Mouse (Mus musculus) testis, adult 10 weeks (tissue): ENCODE data around the gene Gm5460. TPM values are rescaled to one million over a fixed set of nuclear protein-coding genes. Genes with fewer than 3 reads are reported as not detected.

ENCODE experiments used
- polyA plus RNA-seq: library from polyadenylated mRNA; stranded (reverse); fragments of 350-450 nt; fragmentation: Illumina TruSeq; extraction: RNeasy Lipid Tissue Mini Kit (QIAGEN cat#74804); gene quantifications from one replicate; pipeline ENCODE4 v1.2.3, GENCODE M21; 2014; ENCODE audit warnings: low read depth, low replicate concordance

Gm5460 gene
- polyA plus RNA-seq = 34.0 TPM

DNA sequence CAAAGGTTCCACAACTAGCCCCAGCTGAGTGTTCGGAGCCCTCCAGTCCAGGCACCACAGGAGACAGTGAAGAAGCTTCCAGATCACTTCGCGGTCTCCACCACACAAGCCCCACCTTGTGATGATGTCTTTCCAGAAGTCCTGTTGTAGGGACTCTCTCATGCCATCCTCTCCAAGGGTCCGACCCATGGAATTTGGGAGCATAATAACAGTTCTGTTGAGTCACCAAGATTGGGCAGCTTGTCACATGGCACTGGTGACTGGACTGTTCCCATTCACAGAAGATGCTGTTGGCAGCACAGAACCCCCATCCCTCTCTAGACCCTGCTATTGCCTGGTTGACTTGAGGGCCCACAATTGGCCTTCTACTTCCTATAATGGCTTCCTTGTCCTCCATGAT is at the start of gene Gm5460:
TSS of gene Gm5460 (plus strand) at position 378 of the 400 bp plus-strand sequence.

DNA sequence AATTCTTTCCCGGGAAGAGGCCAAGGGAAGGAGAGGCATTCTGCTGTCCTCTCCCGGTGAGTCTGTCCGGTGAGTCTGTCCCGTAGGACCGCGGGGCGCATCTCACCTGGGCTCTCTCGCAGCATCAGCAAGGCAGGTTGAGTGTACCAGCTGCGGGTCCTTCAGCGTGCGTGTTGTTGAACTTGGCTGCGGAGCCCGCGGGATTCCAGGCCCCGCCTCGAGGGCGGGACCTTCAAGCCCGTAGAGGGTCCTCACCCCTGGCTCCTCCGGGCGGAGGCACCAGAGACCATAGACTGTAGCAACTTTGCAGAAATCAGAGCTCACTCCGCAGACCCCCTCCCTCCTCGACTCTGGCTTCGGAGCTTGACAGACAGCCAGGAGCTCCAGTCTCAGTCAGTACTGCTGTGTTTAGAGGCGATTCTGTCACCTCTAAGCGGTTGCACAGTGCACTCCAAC is 37.9 kb upstream of the Gm5460 start, which contains the start of gene Zfp488:
TSS of gene Zfp488 (minus strand) at position 161 of the 456 bp plus-strand sequence.

DNA sequence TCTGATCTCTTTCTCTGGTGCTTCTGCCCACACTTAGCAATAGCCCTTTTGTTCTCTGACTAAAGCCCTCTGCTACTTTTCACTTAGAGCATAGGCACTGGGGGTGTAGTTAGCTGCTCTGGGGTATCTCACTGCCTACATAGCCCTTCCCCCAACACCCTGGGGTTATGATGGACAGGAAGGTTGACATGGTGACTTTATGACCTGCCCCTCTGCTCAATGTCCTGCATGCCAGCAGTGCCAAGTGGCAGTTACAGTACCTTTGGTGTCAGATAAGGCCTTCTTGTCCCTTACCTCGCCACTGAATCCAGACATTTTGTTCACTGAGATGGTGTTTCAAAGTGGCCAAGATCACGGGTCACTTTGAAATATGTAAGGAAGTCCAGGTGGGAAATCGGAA is 1.5 kb upstream of the Gm5460 start, which contains the start of gene Gm30083:
TSS of gene Gm30083 (minus strand) at position 120 of the 400 bp plus-strand sequence.

DNA sequence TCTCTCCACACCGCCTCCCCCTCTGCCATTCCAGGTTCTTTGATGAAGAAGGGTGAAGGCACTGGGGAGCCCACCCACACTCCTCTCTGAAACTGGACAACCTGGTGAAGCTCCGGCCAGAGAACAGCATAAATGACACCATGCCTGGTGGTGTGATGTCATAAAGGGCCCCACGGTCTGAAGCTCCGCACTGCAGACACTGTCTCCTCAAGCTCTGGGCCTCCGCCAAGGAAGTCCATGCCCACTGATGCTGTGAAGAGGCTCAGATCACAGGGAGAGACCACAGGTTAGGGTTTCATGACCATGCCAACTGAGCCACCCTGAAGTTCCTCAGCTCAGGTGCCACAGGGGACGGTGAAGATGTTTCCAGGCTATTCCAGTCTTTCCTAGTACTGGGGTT is 36.0 kb downstream of the Gm5460 start, which contains the start of gene Antxrl:
TSS of gene Antxrl (plus strand) at position 192 of the 400 bp plus-strand sequence.

DNA sequence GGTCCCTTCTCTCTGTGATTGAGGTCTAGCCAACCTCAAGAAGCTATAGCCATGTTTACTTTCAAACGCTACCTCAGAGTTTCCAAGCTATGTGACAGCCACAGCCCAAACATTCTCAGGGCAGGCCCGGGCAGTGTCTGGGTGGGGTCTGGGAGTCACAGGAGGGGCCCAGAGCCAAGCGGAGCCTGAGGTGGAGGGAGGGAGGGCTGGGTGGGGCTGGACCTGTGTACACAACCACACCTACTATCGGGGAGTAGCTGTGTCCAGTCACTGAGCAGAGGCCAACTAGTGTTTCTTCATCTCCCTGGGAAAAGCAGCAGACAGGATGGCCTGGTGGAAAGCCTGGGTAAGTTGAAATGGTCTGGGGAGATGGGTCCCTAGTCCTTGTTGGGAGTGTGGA is 69.2 kb downstream of the Gm5460 start, which contains the start of gene Anxa8:
TSS of gene Anxa8 (plus strand) at position 251 of the 400 bp plus-strand sequence.

Other genes starting within 250 kb of the Gm5460 start
- gene Gdf10, start 93.2 kb upstream of the Gm5460 start, polyA plus RNA-seq = 0.18 TPM
- not detected for gene Gdf2, start 75.7 kb upstream of the Gm5460 start, polyA plus RNA-seq
- not detected for gene Rbp3, start 62.8 kb upstream of the Gm5460 start, polyA plus RNA-seq
- 0.24 TPM for gene Zfp488, start 38.0 kb upstream of the Gm5460 start, polyA plus RNA-seq
- 37.4 TPM for gene Gm30083, start 1.6 kb upstream of the Gm5460 start, polyA plus RNA-seq
- 118 TPM for gene Antxrl, start 35.9 kb downstream of the Gm5460 start, polyA plus RNA-seq
- 0.14 TPM for gene Anxa8, start 69.2 kb downstream of the Gm5460 start, polyA plus RNA-seq
- 4.1 TPM for gene A630023A22Rik, start 86.0 kb downstream of the Gm5460 start, polyA plus RNA-seq
- gene Npy4r, start 135.7 kb downstream of the Gm5460 start, polyA plus RNA-seq = 0.06 TPM
- gene Gprin2, start 184.9 kb downstream of the Gm5460 start, polyA plus RNA-seq = 0.06 TPM
- 0.24 TPM for gene Syt15, start 202.8 kb downstream of the Gm5460 start, polyA plus RNA-seq